ENCODE assay signal across 13 mouse cellular contexts in genomic region chr17:67866026-67866425, GRCm38 (mm10).
DNase-seq lines count a peak whose midpoint lies in the region; ATAC-seq and TF ChIP-seq lines count a peak whose summit lies in the region.
"Had no signal": no experiment of that assay in that cellular context is flagged by ENCODE, and none has a peak within 500 bp of the region (broad histone marks: within the 10 kb centered on the region; RNA-seq: fewer than 3 reads in every experiment).

No protein-coding gene starts in this region.

- H3K4me1 ChIP-seq in hindbrain, embryonic 10.5 days (replicated peaks), result 0 out of 2 replicates have a peak, but pooled peaks cover 8% of the 10 kb centered on the region
- H3K4me1 ChIP-seq in hindbrain, embryonic 13.5 days (replicated peaks), result peaks cover 11% of the 10 kb centered on the region; the same call in 1 of the 2 replicates
- H3K4me1 ChIP-seq in heart, postnatal 0 days (ENCODE audit: control insufficient read depth, insufficient read depth), result no peaks in the 10 kb centered on the region
- H3K4me1 ChIP-seq: intestine, embryonic 15.5 days; megakaryocyte, embryonic 14.5 days had no signal

- H3K27ac ChIP-seq in hindbrain, embryonic 10.5 days, result no peak overlapping the region
- H3K27ac ChIP-seq in hindbrain, embryonic 13.5 days, result no peak overlapping the region
- peak overlapping the region; percentile 46; the same call in 1 of the 2 replicates for H3K27ac ChIP-seq in heart, postnatal 0 days (ENCODE audit: low read depth)
- H3K27ac ChIP-seq: intestine, embryonic 15.5 days had no signal

- no peak for TF ChIP-seq EP300 in heart, postnatal 0 days (IDR thresholded peaks at IDR 0.05; ENCODE audit: low read depth)

- 0 out of 2 replicates have a peak, but pooled peaks cover 6% of the 10 kb centered on the region for H3K9me3 ChIP-seq in hindbrain, embryonic 10.5 days
- H3K9me3 ChIP-seq in hindbrain, embryonic 13.5 days, result no peaks in the 10 kb centered on the region
- no peaks in the 10 kb centered on the region for H3K9me3 ChIP-seq in heart, postnatal 0 days (replicated peaks; ENCODE audit: control insufficient read depth, low read length)
- H3K9me3 ChIP-seq: intestine, embryonic 15.5 days had no signal

- no peaks in the 10 kb centered on the region for H3K27me3 ChIP-seq in hindbrain, embryonic 10.5 days (ENCODE audit: insufficient read depth, poor library complexity, severe bottlenecking)
- H3K27me3 ChIP-seq in hindbrain, embryonic 13.5 days, result no peaks in the 10 kb centered on the region
- H3K27me3 ChIP-seq in heart, postnatal 0 days (ENCODE audit: control insufficient read depth, insufficient read depth, low read length), result peaks cover 36% of the 10 kb centered on the region
- H3K27me3 ChIP-seq: intestine, embryonic 15.5 days; megakaryocyte, embryonic 14.5 days had no signal

- H3K4me2 ChIP-seq in hindbrain, embryonic 13.5 days, result no peak overlapping the region
- H3K4me2 ChIP-seq in heart, postnatal 0 days (ENCODE audit: low read depth, low read length), result no peak overlapping the region
- H3K4me2 ChIP-seq: intestine, embryonic 15.5 days had no signal

- no peak for ATAC-seq in hindbrain, embryonic 13.5 days (ENCODE audit: low FRiP score)
- no peak for ATAC-seq in heart, postnatal 0 days (ENCODE audit: insufficient read depth, low read depth)
- ATAC-seq: intestine, embryonic 15.5 days had no signal

- TF ChIP-seq CTCF in heart, postnatal 0 days (IDR thresholded peaks at IDR 0.05; ENCODE audit: low read depth), result no peak

- H3K4me3 ChIP-seq in hindbrain, embryonic 10.5 days, result no peak overlapping the region
- H3K4me3 ChIP-seq in hindbrain, embryonic 13.5 days, result no peak overlapping the region
- H3K4me3 ChIP-seq in heart, postnatal 0 days (ENCODE audit: low read depth, low read length), result no peak overlapping the region
- H3K4me3 ChIP-seq: intestine, embryonic 15.5 days; megakaryocyte, embryonic 14.5 days had no signal

- H3K36me3 ChIP-seq in hindbrain, embryonic 10.5 days, result peaks cover 28% of the 10 kb centered on the region
- peaks cover 5% of the 10 kb centered on the region; the same call in 1 of the 2 replicates for H3K36me3 ChIP-seq in hindbrain, embryonic 13.5 days
- H3K36me3 ChIP-seq in heart, postnatal 0 days (replicated peaks; ENCODE audit: control insufficient read depth, insufficient read depth, low read length), result 0 out of 2 replicates have a peak, but pooled peaks cover 5% of the 10 kb centered on the region
- H3K36me3 ChIP-seq: G1E had no signal

- WGBS in hindbrain, embryonic 10.5 days, result 65% methylated on average over 9 of the region's 9 CpGs
- 78% methylated on average over 9 of the region's 9 CpGs for WGBS in hindbrain, embryonic 13.5 days
- WGBS in heart, postnatal 0 days, result 73% methylated on average over 9 of the region's 9 CpGs

- H3K9ac ChIP-seq in hindbrain, embryonic 13.5 days, result no peak overlapping the region
- no peak overlapping the region for H3K9ac ChIP-seq in heart, postnatal 0 days (replicated peaks; ENCODE audit: low read depth, low read length)
- H3K9ac ChIP-seq: intestine, embryonic 15.5 days had no signal

- peak; percentile 19 for DNase-seq in embryo, embryonic 11 days
- DNase-seq in embryo, embryonic 10 days (ENCODE audit: low spot score), result no peak
- DNase-seq in hindbrain, embryonic 10.5 days (ENCODE audit: low spot score), result peak; percentile 13
- DNase-seq in heart, postnatal 0 days (ENCODE audit: low spot score), result no peak
- peak; percentile 35 for DNase-seq in lung, postnatal 36 days
- no peak for DNase-seq in thymus, postnatal 25 days
- DNase-seq in spleen, postnatal 10 days (ENCODE audit: low spot score in 2 of 2), result no peak
- DNase-seq: liver; retina, postnatal 1 day had no signal

Comparison
In these comparisons a context has a peak if more than half of its experiments do, and no peak if none do; other contexts are left out.
1. DNase-seq: peak in embryo, embryonic 11 days (single experiment), hindbrain, embryonic 10.5 days (single experiment) and lung, postnatal 36 days (single experiment); none in embryo, embryonic 10 days (single experiment), heart, postnatal 0 days (single experiment), thymus, postnatal 25 days (single experiment) and spleen, postnatal 10 days (0 of 2).